Mouse (Mus musculus) liver, postnatal 0 days (tissue): ENCODE results near the gene Zfp281. TPM values are rescaled to one million over a fixed set of nuclear protein-coding genes. Genes with fewer than 3 reads are reported as not detected.

Source experiments
- ATAC-seq: fragments of 200-750 bp; cut with Nextera tagmentation; 2 replicates; pipeline ENCODE4 v1.8.0; 2017; ENCODE audit warnings: mild to moderate bottlenecking, moderate library complexity
- DNase-seq: peaks from one replicate; pipeline ENCODE4 v3.0.0-alpha.2; 2016
- H3K27ac ChIP-seq: fragments of 300-500 bp; sonication (generic); 2 replicates; pipeline ENCODE4 v1.5.1; 2014; ENCODE audit warnings: antibody characterized with exemption, moderate library complexity, mild to moderate bottlenecking, low read depth
- H3K27me3 ChIP-seq: fragments of 300-500 bp; sonication (generic); 2 replicates; pipeline ENCODE4 v1.6.1; 2014; ENCODE audit warnings: low read length, control low read depth, mixed read lengths; ENCODE audit not compliant: insufficient read depth
- H3K36me3 ChIP-seq: fragments of 300-500 bp; sonication (generic); replicated peaks from 2 replicates; pipeline ENCODE4 v1.6.1; 2014; ENCODE audit warnings: mild to moderate bottlenecking, control low read depth, low read length, moderate library complexity, mixed read lengths; ENCODE audit not compliant: insufficient read depth
- H3K4me1 ChIP-seq: fragments of 300-500 bp; sonication (generic); 2 replicates; pipeline ENCODE4 v1.6.1; 2014; ENCODE audit warnings: antibody characterized with exemption, mild to moderate bottlenecking, control low read depth; ENCODE audit not compliant: insufficient read depth
- H3K4me2 ChIP-seq: fragments of 300-500 bp; sonication (generic); 2 replicates; pipeline ENCODE4 v1.6.1; 2014; ENCODE audit warnings: low read depth, mild to moderate bottlenecking, low read length, moderate library complexity, mixed read lengths
- H3K4me3 ChIP-seq: fragments of 300-500 bp; sonication (generic); 2 replicates; pipeline ENCODE4 v1.5.1; 2014; ENCODE audit warnings: low read depth, low read length
- H3K9ac ChIP-seq: fragments of 300-500 bp; sonication (generic); replicated peaks from 2 replicates; pipeline ENCODE4 v1.6.1; 2014; ENCODE audit warnings: mild to moderate bottlenecking, moderate library complexity
- H3K9me3 ChIP-seq: fragments of 300-500 bp; sonication (generic); 2 replicates; pipeline ENCODE4 v1.6.1; 2016; ENCODE audit warnings: mild to moderate bottlenecking, control low read depth, low read length, mixed read lengths
- CTCF ChIP-seq: sonication (generic); IDR thresholded peaks from 2 replicates; pipeline ENCODE4 v1.5.1; 2016; ENCODE audit warnings: antibody characterized with exemption, low read depth
- EP300 ChIP-seq: IDR thresholded peaks from 2 replicates; pipeline ENCODE4 v1.6.1; 2016; ENCODE audit warnings: antibody characterized with exemption, low read depth, mild to moderate bottlenecking
- WGBS: fragments of 180-500 bp; shearing (Covaris S2); extraction: QIAGEN DNeasy Blood & Tissue Kit; methylation state at CpG from one replicate; pipeline ENCODE4 v1.1.7; 2014; ENCODE audit not compliant: insufficient replicate concordance; 5-methylcytosine and 5-hydroxymethylcytosine counted together
- polyA plus RNA-seq: library from polyadenylated mRNA; unstranded; fragments of >200 nt; fragmentation: Nextera tagmentation; extraction: Ambion mirVana; gene quantifications from 2 replicates; pipeline ENCODE4 v1.2.1, GENCODE M21; 2015

The Zfp281 gene
- polyA plus RNA-seq, result 7.2 TPM in 2 replicates

- Histone ChIP-seq H3K9me3 (no peaks in the 10 kb centered on the region), H3K4me3 (peak within 1 kb of the TSS; percentile 88), H3K4me1 (peaks cover 21% of the 10 kb centered on the region), H3K27ac (peak within 1 kb of the TSS; percentile 77), H3K27me3 (no peaks in the 10 kb centered on the region), H3K36me3 (peaks cover 12% of the 10 kb centered on the region; the same call in 1 of the 2 replicates), H3K9ac (peak within 1 kb of the TSS; percentile 90), H3K4me2 (peak within 1 kb of the TSS; percentile 89)
- peak; percentile 94 for DNase-seq
- ATAC-seq, result peak; percentile 93
- TF ChIP-seq CTCF (peak; percentile 31), EP300 (no peak)
- 3% methylated on average over 45 of the region's 45 CpGs for WGBS
Observed at GRCm38 (mm10) chr1:136624146-136625018, at the start of gene Zfp281. Zfp281 (plus strand) TSS chr1:136624901.

- H3K9me3 ChIP-seq, result no peaks in the 10 kb centered on the region
- H3K27me3 ChIP-seq, result no peaks in the 10 kb centered on the region
- WGBS, result 16% methylated on average over 16 of the region's 16 CpGs
- TF ChIP-seq EP300, result no peak
- TF ChIP-seq CTCF, result no peak
- ATAC-seq (no peak), DNase-seq (no peak)
- H3K4me2 ChIP-seq, result peak overlapping the region; percentile 42
- H3K9ac ChIP-seq, result no peak overlapping the region
- peaks cover 7% of the 10 kb centered on the region for H3K4me1 ChIP-seq
- H3K36me3 ChIP-seq, result no peaks in the 10 kb centered on the region
- no peak overlapping the region for H3K27ac ChIP-seq
- H3K4me3 ChIP-seq, result no peak overlapping the region
Observed at GRCm38 (mm10) chr1:136577890-136578663, 46.6 kb upstream of the Zfp281 start.

DNA sequence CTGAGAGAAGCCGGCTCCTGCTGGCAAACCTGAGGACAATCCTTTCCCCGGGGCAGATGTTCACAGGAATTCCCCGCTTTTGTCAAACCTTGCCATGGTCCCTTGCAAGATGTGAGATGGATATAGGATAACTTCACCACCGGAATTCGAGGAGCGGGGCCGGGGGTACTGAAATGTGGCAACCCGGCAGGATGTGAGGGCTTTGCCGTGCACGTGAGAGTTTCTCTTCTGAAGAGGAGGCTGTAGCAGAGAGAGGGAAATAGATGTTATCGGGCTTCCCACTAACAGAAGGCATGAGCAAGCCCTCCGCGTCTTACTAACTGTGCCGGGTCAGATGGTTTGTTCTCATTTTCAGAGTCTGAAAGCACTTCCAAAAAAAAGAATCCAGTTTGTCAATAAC lies 45.3 kb upstream of the Zfp281 start:
- no peaks in the 10 kb centered on the region for H3K36me3 ChIP-seq
- H3K4me2 ChIP-seq, result peak overlapping the region; percentile 35; the same call in 1 of the 2 replicates
- ATAC-seq, result no peak
- TF ChIP-seq EP300, result no peak
- TF ChIP-seq CTCF, result no peak
- peaks cover 7% of the 10 kb centered on the region for H3K4me1 ChIP-seq
- no peak overlapping the region for H3K9ac ChIP-seq
- no peak overlapping the region for H3K27ac ChIP-seq
- 35% methylated on average over 14 of the region's 14 CpGs for WGBS
- no peaks in the 10 kb centered on the region for H3K9me3 ChIP-seq
- DNase-seq, result no peak
- no peaks in the 10 kb centered on the region for H3K27me3 ChIP-seq
- no peak overlapping the region for H3K4me3 ChIP-seq

GRCm38 (mm10) chr1:136580266-136580665 lies 44.4 kb upstream of the Zfp281 start:
- TF ChIP-seq CTCF (no peak), EP300 (no peak)
- H3K27me3 ChIP-seq, result no peaks in the 10 kb centered on the region
- H3K4me1 ChIP-seq, result peaks cover 7% of the 10 kb centered on the region
- no peaks in the 10 kb centered on the region for H3K9me3 ChIP-seq
- no peak overlapping the region for H3K4me3 ChIP-seq
- no peak overlapping the region for H3K4me2 ChIP-seq
- no peak for ATAC-seq
- no peak for DNase-seq
- no peaks in the 10 kb centered on the region for H3K36me3 ChIP-seq
- WGBS, result 50% methylated on average over 8 of the region's 8 CpGs
- H3K9ac ChIP-seq, result no peak overlapping the region
- no peak overlapping the region for H3K27ac ChIP-seq

DNA sequence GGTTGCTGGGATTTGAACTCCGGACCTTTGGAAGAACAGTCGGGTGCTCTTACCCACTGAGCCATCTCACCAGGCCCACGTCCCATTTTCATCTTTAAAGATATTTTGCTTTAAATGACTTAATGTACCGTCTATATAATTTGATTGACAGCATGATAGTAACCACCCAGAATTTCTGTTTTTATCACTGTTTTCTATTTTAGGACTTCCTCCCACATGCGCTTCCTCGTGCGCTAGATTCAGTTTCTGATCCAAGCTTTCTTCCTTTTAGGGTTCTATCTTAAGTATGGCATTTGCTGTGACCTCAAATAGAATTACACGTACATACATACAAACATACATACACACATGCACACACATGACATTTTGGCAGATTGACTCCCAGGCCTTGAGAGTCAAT lies 42.9 kb upstream of the Zfp281 start:
- 50% methylated on average over 8 of the region's 8 CpGs for WGBS
- no peaks in the 10 kb centered on the region for H3K27me3 ChIP-seq
- H3K36me3 ChIP-seq, result no peaks in the 10 kb centered on the region
- H3K4me1 ChIP-seq, result peaks cover 7% of the 10 kb centered on the region
- no peak for TF ChIP-seq EP300
- TF ChIP-seq CTCF, result no peak
- ATAC-seq (no peak), DNase-seq (no peak)
- H3K9ac ChIP-seq, result no peak overlapping the region
- H3K4me2 ChIP-seq, result no peak overlapping the region
- H3K4me3 ChIP-seq, result no peak overlapping the region
- no peak overlapping the region for H3K27ac ChIP-seq
- H3K9me3 ChIP-seq, result no peaks in the 10 kb centered on the region

DNA sequence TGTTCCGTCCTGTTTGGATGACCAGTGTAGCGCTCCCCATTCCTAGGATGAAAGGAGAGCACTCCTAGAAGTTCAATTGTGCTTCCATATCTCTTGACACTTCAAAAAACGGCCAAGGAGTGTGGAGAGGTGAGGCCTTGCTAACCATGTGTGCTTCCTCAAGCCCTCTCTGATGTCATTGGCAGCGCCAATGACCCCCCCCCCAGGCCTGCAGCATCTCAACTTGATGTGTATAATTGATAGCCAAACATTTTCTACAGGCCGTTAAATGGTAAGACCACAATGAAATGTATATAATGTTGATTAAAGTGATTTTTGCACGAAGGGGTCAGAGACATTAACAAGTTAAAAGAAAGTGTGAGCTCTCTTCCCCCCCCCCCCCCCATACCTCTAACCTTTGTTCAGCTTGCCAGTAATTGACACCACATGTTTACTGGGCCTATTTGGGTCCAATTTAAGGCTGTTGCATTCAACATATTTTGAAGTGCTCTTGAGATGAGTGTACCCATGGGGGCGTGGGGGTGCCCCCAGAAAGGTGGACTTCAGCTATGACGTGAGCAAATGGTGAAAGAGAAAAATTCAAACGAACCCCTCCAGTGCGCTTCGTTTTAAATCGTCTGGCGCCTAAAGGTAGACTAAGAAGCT lies 36.8 kb upstream of the Zfp281 start:
- Histone ChIP-seq H3K4me1 (no peaks in the 10 kb centered on the region), H3K9me3 (no peaks in the 10 kb centered on the region), H3K9ac (no peak overlapping the region), H3K27me3 (no peaks in the 10 kb centered on the region), H3K4me3 (no peak overlapping the region), H3K4me2 (no peak overlapping the region), H3K36me3 (no peaks in the 10 kb centered on the region), H3K27ac (no peak overlapping the region)
- WGBS, result 75% methylated on average over 13 of the region's 13 CpGs
- no peak for TF ChIP-seq CTCF
- no peak for TF ChIP-seq EP300
- no peak for DNase-seq
- no peak for ATAC-seq
